Mouse (Mus musculus) kidney, adult 18-20 months (tissue): ENCODE results near the gene Mixl1.
A peak's percentile ranks its signal among the peaks of the same experiment; 100 is the strongest.

Experiments
- DNase-seq: peaks from one replicate; pipeline ENCODE4 v3.0.0; 2021

Gene Mixl1

GRCm38 (mm10) chr1:180696626-180697352 is at the start of gene Mixl1:
Gene Mixl1 (minus strand): TSS chr1:180697034.
- no peak for DNase-seq

- DNase-seq: no peak
Measured at GRCm38 (mm10) chr1:180729231-180729630, 32.4 kb upstream of the Mixl1 start.

- DNase-seq: no peak
Measured at GRCm38 (mm10) chr1:180726183-180726582, 29.3 kb upstream of the Mixl1 start.

- DNase-seq: peak; percentile 94
Measured at GRCm38 (mm10) chr1:180725704-180726179, 28.9 kb upstream of the Mixl1 start, which contains the start of gene Acbd3. Gene Acbd3 (plus strand): TSS chr1:180726043.

- DNase-seq: no peak
Measured at GRCm38 (mm10) chr1:180723701-180724238, 26.9 kb upstream of the Mixl1 start.

GRCm38 (mm10) chr1:180722608-180723007 is 25.8 kb upstream of the Mixl1 start:
- no peak for DNase-seq

- peak; percentile 89 for DNase-seq
Measured at GRCm38 (mm10) chr1:180719951-180720689, 23.3 kb upstream of the Mixl1 start.

- DNase-seq: no peak
Measured at GRCm38 (mm10) chr1:180719483-180719882, 22.6 kb upstream of the Mixl1 start.

- no peak for DNase-seq
Measured at GRCm38 (mm10) chr1:180718756-180719155, 21.9 kb upstream of the Mixl1 start.

- no peak for DNase-seq
Measured at GRCm38 (mm10) chr1:180708935-180709776, 12.3 kb upstream of the Mixl1 start.

- no peak for DNase-seq
Measured at GRCm38 (mm10) chr1:180707813-180708212, 11.0 kb upstream of the Mixl1 start.

- DNase-seq: no peak
Measured at GRCm38 (mm10) chr1:180707368-180707767, 10.5 kb upstream of the Mixl1 start.

- DNase-seq: no peak
Measured at GRCm38 (mm10) chr1:180703400-180703799, 6.6 kb upstream of the Mixl1 start.

GRCm38 (mm10) chr1:180698063-180698462 is 1.2 kb upstream of the Mixl1 start:
- DNase-seq: no peak

GRCm38 (mm10) chr1:180691284-180691683 is 5.5 kb downstream of the Mixl1 start:
- DNase-seq: no peak
